Comparison of ENCODE assay signal across 7 mouse cellular contexts in genomic region chr12:32819823-32820605, GRCm38 (mm10). TPM values are rescaled to one million over a fixed set of nuclear protein-coding genes. Genes with fewer than 3 reads are reported as not detected.
DNase-seq lines count a peak whose midpoint lies in the region; ATAC-seq lines count a peak whose summit lies in the region.

No protein-coding gene starts in this region.

- peak overlapping the region; percentile 76 for H3K9ac ChIP-seq in embryonic facial prominence, embryonic 11.5 days (replicated peaks; ENCODE audit: low read length)
- H3K9ac ChIP-seq in midbrain, embryonic 13.5 days (replicated peaks) = peak overlapping the region; percentile 88

- peak; percentile 99 for DNase-seq in adrenal gland, postnatal 14 days
- DNase-seq in embryonic facial prominence, embryonic 11.5 days (ENCODE audit: low spot score) = peak; percentile 98
- DNase-seq in kidney, adult 11 months = peak; percentile 99
- peak; percentile 98 for DNase-seq in limb, embryonic 10.5 days (ENCODE audit: low spot score)
- peak; percentile 96 for DNase-seq in spleen, adult 12 weeks (ENCODE audit: low spot score)

- no peaks in the 10 kb centered on the region for H3K27me3 ChIP-seq in embryonic facial prominence, embryonic 11.5 days (ENCODE audit: control insufficient read depth, insufficient read depth, low read length)
- no peaks in the 10 kb centered on the region for H3K27me3 ChIP-seq in limb, embryonic 10.5 days (ENCODE audit: low read depth, poor library complexity, severe bottlenecking)
- H3K27me3 ChIP-seq in midbrain, embryonic 13.5 days = no peaks in the 10 kb centered on the region

- no peaks in the 10 kb centered on the region; the same call in 1 of the 2 replicates for H3K4me1 ChIP-seq in embryonic facial prominence, embryonic 11.5 days (ENCODE audit: control insufficient read depth, insufficient read depth, low read length)
- 0 out of 2 replicates have a peak, but pooled peaks cover 3% of the 10 kb centered on the region for H3K4me1 ChIP-seq in limb, embryonic 10.5 days
- H3K4me1 ChIP-seq in midbrain, embryonic 13.5 days (replicated peaks) = peaks cover 20% of the 10 kb centered on the region

- H3K27ac ChIP-seq in embryonic facial prominence, embryonic 11.5 days (replicated peaks; ENCODE audit: low read depth, low read length) = peak overlapping the region; percentile 91
- H3K27ac ChIP-seq in limb, embryonic 10.5 days = peak overlapping the region; percentile 95
- H3K27ac ChIP-seq in midbrain, embryonic 13.5 days = peak overlapping the region; percentile 97

- ATAC-seq in embryonic facial prominence, embryonic 11.5 days (replicated peaks; ENCODE audit: insufficient number of reproducible peaks, low FRiP score, low TSS enrichment, low read depth) = peak; percentile 97
- peak; percentile 81 for ATAC-seq in granulocyte monocyte progenitor cell, adult 5-6 weeks (replicated peaks; ENCODE audit: poor library complexity, severe bottlenecking)
- ATAC-seq in midbrain, embryonic 13.5 days = peak; percentile 96

- peak overlapping the region; percentile 61 for H3K4me2 ChIP-seq in embryonic facial prominence, embryonic 11.5 days (ENCODE audit: low read depth, low read length)
- peak overlapping the region; percentile 68 for H3K4me2 ChIP-seq in midbrain, embryonic 13.5 days (replicated peaks)

- no peaks in the 10 kb centered on the region for H3K9me3 ChIP-seq in embryonic facial prominence, embryonic 11.5 days (replicated peaks; ENCODE audit: control insufficient read depth, low read length)
- H3K9me3 ChIP-seq in limb, embryonic 10.5 days (replicated peaks) = no peaks in the 10 kb centered on the region
- no peaks in the 10 kb centered on the region for H3K9me3 ChIP-seq in midbrain, embryonic 13.5 days

- peak overlapping the region; percentile 66 for H3K4me3 ChIP-seq in embryonic facial prominence, embryonic 11.5 days (ENCODE audit: low read depth, low read length)
- H3K4me3 ChIP-seq in limb, embryonic 10.5 days = peak overlapping the region; percentile 85
- peak overlapping the region; percentile 84 for H3K4me3 ChIP-seq in midbrain, embryonic 13.5 days (replicated peaks)

- WGBS in embryonic facial prominence, embryonic 11.5 days = under 1% methylated on average over 52 of the region's 80 CpGs
- WGBS in limb, embryonic 10.5 days = under 1% methylated on average over 80 of the region's 80 CpGs
- WGBS in midbrain, embryonic 13.5 days = under 1% methylated on average over 63 of the region's 80 CpGs

- H3K36me3 ChIP-seq in embryonic facial prominence, embryonic 11.5 days (replicated peaks; ENCODE audit: control insufficient read depth, insufficient read depth, low read depth, low read length) = no peaks in the 10 kb centered on the region
- peaks cover 19% of the 10 kb centered on the region for H3K36me3 ChIP-seq in limb, embryonic 10.5 days
- H3K36me3 ChIP-seq in midbrain, embryonic 13.5 days = peaks cover 5% of the 10 kb centered on the region

RNA-seq across cellular contexts. Expression of gene Nampt, which starts 0.7 kb away (rescaled TPM):
- 161 and 222 TPM in 2 replicates for total RNA-seq in adrenal gland, postnatal 14 days (2021)
- 39.6 and 39.8 TPM in 2 replicates for polyA plus RNA-seq in embryonic facial prominence, embryonic 11.5 days (2014; fragmentation: Nextera tagmentation; extraction: Ambion mirVana)
- 51.8 and 57.7 TPM in 2 replicates for total RNA-seq in granulocyte monocyte progenitor cell, adult 5-6 weeks (2014; fragmentation: Nextera tagmentation)
- total RNA-seq in granulocyte monocyte progenitor cell, adult 5-6 weeks (2017) = 66.0 and 79.2 TPM in 2 replicates
- polyA plus RNA-seq in limb, embryonic 10.5 days (2016; fragmentation: Nextera tagmentation; extraction: Ambion mirVana) = 32.3 and 37.6 TPM in 2 replicates
- 30.6 and 36.4 TPM in 2 replicates for polyA plus RNA-seq in midbrain, embryonic 13.5 days (2015; fragmentation: Nextera tagmentation; extraction: Ambion mirVana)

Comparison
In these comparisons a context has a peak if more than half of its experiments do, and no peak if none do; other contexts are left out.
1. Peak in every context shown above with its lines: DNase-seq, ATAC-seq, H3K4me3 ChIP-seq and H3K27ac ChIP-seq.